Mouse (Mus musculus) thymus, postnatal 25 days (tissue): Measurements from ENCODE around the gene Mavs.
A peak's percentile ranks its signal among the peaks of the same experiment; 100 is the strongest.

Source experiments
- DNase-seq: peaks from one replicate; pipeline ENCODE4 v3.0.0; 2022

Gene Mavs

GRCm38 (mm10) chr2:131262680-131263670 lies 29.1 kb downstream of the Mavs start:
- DNase-seq, result peak; percentile 26

DNA sequence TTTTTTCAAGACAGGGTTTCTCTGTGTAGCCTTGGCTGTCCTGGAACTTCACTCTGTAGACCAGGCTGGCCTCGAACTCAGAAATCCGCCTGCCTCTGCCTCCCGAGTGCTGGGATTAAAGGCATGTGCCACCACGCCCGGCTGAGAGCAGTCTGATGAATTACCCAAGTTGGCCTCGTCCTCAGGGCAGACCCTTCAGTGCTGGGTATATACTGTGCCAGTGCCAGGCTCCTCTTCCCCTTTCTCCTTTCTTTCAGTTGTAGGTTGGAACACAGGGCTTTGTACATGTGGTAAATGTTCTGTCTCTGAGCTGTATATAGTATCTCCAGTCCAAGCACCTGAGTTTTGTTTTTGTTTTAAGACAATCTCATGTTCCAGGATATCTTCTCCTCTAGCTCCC lies 30.2 kb downstream of the Mavs start:
- DNase-seq, result peak; percentile 5

- no peak for DNase-seq
Observed at GRCm38 (mm10) chr2:131265056-131265455, 31.2 kb downstream of the Mavs start.

- no peak for DNase-seq
Observed at GRCm38 (mm10) chr2:131275493-131275892, 41.6 kb downstream of the Mavs start.

DNA sequence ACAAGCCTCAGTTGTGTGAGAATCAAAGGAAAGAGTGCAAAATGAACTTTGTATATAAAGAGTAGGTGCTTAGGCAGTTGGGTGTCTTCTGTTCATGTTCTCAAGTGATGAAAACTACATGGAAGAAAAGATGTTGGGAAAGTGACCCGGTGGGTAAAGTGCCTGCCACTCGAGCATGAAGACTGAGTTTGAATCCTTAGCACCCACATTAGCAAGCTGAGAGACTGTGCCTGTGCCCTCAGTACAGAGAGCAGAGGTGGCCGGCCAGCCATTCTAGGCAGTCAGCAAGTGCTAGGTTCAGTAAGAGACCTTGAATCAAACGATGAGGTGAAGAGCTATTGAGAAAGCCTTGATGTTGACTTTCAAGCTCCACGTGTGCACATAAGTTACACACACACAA lies 42.9 kb downstream of the Mavs start:
- no peak for DNase-seq

DNA sequence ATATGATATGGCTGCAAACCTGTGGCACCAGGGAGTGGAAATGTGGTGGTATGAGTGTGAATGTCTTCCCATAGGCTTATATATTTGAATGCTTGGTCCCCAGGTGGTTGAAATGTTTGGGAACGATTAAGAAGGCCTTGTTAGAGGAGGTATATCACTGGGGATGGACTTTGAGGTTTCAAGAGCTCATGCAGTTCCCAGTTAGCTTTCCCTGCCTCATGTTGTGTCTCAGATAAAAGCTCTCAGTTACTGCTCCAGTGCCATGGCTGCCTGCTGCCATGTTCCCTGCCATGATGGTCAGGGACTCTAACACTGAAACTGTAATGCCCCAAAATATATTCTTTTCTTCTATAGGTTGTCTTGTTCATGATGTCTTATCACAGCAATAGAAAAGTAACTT lies 47.7 kb downstream of the Mavs start:
- DNase-seq, result no peak

DNA sequence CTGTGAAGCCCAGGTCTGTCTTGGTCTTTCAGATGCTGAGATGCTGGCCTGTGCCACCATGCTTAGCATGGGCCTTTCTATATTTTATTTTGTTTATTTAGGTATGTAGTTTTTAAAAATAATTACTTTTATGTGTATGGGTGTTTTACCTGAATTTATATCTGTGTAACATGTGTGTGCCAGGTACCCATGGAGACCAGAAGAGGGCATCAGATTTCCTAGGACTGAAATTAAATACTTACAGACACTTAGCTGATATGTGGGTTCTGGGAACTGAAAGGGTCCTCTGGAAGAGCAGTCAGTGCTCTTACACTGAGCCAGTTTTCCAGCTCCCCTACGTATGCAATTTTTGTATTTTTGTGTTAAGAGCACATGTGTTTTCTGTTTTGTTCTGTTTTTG lies 52.4 kb downstream of the Mavs start:
- DNase-seq, result no peak

GRCm38 (mm10) chr2:131290669-131291068 lies 56.8 kb downstream of the Mavs start:
- no peak for DNase-seq

DNA sequence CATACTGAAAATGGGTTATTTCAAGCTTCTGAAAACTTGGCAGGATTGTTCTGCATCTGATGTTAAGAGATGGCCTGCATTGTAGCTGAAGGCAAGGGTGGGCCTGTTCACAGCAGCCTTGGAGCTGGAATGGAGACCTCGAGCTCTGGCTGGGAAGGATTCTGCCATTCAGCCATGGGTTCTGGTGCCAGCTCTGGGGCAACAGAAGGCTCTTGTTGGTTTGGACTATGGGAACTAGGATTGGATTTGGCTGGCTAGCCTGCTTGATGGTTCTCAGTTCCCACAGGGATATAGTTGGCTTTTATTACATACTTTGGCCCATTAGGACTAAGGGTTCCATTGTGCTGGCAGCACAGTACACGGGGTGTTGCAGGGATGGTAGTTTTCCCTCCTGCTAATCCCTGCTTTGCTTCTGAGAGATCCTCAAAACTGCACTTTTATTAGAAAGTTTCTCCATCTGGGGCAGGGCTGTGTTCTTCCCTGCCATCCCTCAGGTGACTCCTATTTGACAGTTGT lies 62.9 kb downstream of the Mavs start:
- DNase-seq, result no peak
